Mouse (Mus musculus) mesoderm, embryonic 11.5 days (tissue): ENCODE results near the gene Kalrn.

Experiments used
- DNase-seq: peaks from one replicate; pipeline ENCODE4 v3.0.0-alpha.2; 2012; ENCODE audit warnings: low read depth, low spot score

The Kalrn gene

GRCm38 (mm10) chr16:33989106-33989505 lies 584.2 kb downstream of the Kalrn start:
- DNase-seq = no peak

- peak; percentile 37 for DNase-seq
These were observed 584.8 kb downstream of the Kalrn start for GRCm38 (mm10) chr16:33988358-33989012.

GRCm38 (mm10) chr16:33986993-33987392 lies 586.3 kb downstream of the Kalrn start:
- DNase-seq = no peak

GRCm38 (mm10) chr16:33985372-33985771 lies 588.0 kb downstream of the Kalrn start:
- DNase-seq = no peak

- no peak for DNase-seq
These were observed 589.6 kb downstream of the Kalrn start for GRCm38 (mm10) chr16:33983712-33984111.

GRCm38 (mm10) chr16:33979855-33980254 lies 593.5 kb downstream of the Kalrn start:
- peak; percentile 44 for DNase-seq

- no peak for DNase-seq
These were observed 606.1 kb downstream of the Kalrn start for GRCm38 (mm10) chr16:33967283-33967640.

- peak; percentile 88 for DNase-seq
These were observed 606.6 kb downstream of the Kalrn start, which contains the start of gene Umps for GRCm38 (mm10) chr16:33966538-33967282. Umps (minus strand) TSS chr16:33967038.

GRCm38 (mm10) chr16:33965878-33966537 lies 607.3 kb downstream of the Kalrn start:
- DNase-seq = no peak

- DNase-seq = no peak
These were observed 609.8 kb downstream of the Kalrn start for GRCm38 (mm10) chr16:33963509-33963908.

- DNase-seq = no peak
These were observed 618.5 kb downstream of the Kalrn start for GRCm38 (mm10) chr16:33954793-33955192.

GRCm38 (mm10) chr16:33953008-33953407 lies 620.3 kb downstream of the Kalrn start:
- DNase-seq = no peak

- peak; percentile 86 for DNase-seq
These were observed 622.5 kb downstream of the Kalrn start for GRCm38 (mm10) chr16:33950830-33951229.

GRCm38 (mm10) chr16:33950386-33950785 lies 622.9 kb downstream of the Kalrn start:
- no peak for DNase-seq

GRCm38 (mm10) chr16:33947664-33948571 lies 625.4 kb downstream of the Kalrn start:
- DNase-seq = no peak

- no peak for DNase-seq
These were observed 627.3 kb downstream of the Kalrn start for GRCm38 (mm10) chr16:33946021-33946420.

- DNase-seq = no peak
These were observed 628.6 kb downstream of the Kalrn start for GRCm38 (mm10) chr16:33944772-33945171.

GRCm38 (mm10) chr16:33944126-33944525 lies 629.2 kb downstream of the Kalrn start:
- DNase-seq = no peak

- DNase-seq = no peak
These were observed 629.9 kb downstream of the Kalrn start for GRCm38 (mm10) chr16:33943388-33943787.

- no peak for DNase-seq
These were observed 631.0 kb downstream of the Kalrn start for GRCm38 (mm10) chr16:33942341-33942740.

GRCm38 (mm10) chr16:33941271-33941781 lies 632.0 kb downstream of the Kalrn start:
- peak; percentile 58 for DNase-seq
